Mouse (Mus musculus) cerebellum, postnatal 4 days (tissue): Measurements from ENCODE around the gene Clec3a.

Experiments used
- DNase-seq, 2 experiments: peaks; one replicate each; pipeline ENCODE4 v3.0.0; 2022; ENCODE audit warnings: low spot score in 2 of 2, mixed read lengths in 1 of 2

The Clec3a gene

GRCm38 (mm10) chr8:114417786-114418185, at the start of gene Clec3a:
Clec3a (plus strand) TSS chr8:114418086.
- no peak for DNase-seq

DNA sequence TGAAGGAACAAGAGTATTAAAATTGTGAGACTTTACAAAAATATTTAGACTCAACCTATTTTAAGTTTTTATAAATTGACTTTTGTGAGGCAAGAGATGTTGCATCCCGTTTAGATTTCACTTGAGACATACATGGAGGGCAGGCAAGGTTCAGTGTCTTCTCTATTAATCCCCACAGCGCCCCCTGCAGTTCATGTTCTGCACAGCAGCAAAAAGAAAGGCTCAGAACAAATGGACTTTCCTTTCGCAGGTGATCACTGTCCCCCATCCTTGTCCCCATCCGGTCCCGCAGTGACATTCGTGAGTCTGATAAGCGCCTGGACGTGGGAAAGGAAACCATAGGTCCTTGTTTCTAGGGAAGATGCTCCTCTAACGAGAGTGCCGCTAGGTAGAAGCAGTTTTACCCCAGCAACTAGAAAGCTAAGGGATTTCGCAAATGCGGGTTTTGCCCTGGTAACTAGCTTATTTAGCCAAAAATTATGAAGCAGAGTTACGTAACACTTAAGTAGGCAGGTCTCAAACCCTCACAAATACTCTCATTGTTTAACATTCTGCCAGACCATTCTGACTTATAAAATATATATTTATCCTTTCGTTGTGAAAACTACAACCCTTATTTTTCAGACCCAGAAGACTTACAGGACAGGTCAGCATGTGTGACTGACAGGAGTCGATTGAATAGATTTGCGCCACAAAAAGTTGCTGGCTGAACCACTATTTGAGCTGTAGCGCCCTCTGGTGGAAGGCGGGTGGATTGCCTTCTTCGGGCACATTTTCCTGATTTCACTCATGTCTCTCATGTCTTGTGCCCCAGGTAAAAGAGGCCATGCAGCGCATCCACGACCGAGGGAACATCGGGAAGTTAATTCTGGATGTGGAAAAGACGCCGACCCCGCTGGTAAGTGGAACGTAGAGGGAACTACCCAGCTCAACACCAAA, 48.6 kb upstream of the Clec3a start:
- DNase-seq = peak; percentile 77 to 86

DNA sequence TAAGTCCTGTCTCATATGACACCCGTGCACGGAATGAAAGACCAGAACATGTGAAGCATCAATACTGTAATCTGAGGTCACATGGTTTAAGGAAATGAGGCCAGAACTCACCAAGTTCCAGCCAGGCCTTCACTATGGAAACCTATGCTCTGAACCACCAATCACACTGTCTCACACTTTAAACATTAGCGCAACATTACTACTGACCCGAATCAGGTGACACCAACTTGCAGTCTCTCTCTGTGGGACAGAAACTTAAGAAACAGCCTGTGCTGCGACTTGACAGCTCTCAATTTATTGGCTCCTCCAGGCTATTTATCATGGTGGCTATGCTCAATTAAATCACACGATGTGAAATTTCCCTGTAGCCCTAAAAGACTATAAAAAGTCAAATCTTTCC, 43.5 kb upstream of the Clec3a start:
- DNase-seq = no peak

GRCm38 (mm10) chr8:114384189-114384588, 33.7 kb upstream of the Clec3a start:
- DNase-seq = no peak

- DNase-seq = no peak
These were observed 30.4 kb upstream of the Clec3a start for GRCm38 (mm10) chr8:114387494-114387893.

- no peak for DNase-seq
These were observed 27.2 kb upstream of the Clec3a start for GRCm38 (mm10) chr8:114390465-114391254.

DNA sequence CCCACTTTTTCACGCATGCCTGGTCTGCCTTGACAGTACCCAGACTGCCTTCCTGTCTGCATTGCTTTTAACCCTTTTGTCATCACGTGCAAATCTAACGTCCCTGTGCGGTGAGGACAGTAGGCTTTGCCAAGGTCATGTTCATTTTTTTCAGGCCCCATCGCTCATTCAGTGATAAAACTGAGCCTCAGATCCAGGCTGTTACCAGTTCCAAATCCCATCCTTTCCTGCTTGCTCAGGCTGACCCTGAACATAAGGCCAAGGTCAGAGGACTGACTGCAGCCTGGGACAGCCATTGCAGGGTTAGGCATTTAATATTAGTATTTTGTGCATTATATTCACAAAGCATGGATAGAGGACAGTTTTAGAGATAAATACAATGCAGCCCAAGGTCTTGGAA, 19.6 kb upstream of the Clec3a start:
- DNase-seq = no peak

DNA sequence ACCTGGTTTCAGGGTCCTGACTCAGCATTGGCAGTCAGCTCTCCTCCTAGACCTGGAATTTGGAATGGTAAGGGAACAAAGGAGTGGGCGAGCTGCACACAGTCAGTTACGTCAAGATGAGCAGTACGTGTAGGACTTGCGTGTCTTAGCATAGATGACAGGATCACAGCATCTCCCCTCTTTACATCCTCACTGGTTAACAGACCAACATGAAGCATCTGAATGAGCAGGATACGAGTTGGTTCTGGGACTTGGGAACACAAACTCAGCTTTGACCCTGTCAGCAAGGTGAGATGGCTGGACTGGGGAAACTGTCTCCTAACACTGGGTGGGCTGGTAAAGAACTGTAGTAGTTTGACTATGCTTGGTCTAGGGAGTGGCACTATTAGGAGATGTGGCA, 18.6 kb upstream of the Clec3a start:
- DNase-seq = no peak

DNA sequence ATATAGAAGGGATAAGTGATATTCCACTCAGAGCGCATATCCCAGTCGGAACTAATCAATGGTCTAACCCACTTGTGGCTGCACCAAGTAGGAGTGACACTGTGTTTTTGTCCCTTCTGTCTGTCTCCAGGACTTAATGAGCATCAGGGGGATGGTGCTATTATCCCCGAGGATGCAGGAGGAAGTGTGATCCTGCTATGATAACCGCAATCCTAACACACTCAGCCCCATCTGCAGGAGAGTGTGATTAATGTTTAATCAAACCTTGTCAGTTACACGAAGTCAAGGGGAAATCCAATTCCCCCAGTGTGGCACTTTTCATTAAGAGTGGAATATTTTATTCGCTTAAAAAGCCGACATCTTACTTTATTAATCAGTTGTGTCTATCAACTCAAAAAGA, 16.2 kb upstream of the Clec3a start:
- DNase-seq = no peak

DNA sequence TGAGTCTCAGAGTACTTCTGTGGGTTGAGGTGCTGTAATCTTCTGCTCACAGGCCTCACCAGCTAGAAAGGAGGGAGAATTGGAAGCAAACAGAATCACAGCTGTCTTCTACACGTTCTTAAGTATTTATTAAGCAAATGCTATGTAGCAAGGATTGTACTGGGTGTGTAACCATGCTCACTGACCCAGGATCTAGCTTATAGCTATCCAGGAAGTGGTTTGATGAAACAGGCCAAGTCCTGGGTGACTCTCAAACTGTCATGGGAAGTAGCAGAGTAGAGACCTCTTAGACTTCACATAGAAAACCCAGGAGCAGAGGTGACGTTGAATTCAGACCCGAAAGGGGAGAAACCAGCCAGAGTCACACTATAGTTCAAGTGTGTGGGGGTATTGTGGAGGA, 6.5 kb upstream of the Clec3a start:
- DNase-seq = no peak

GRCm38 (mm10) chr8:114418486-114418885, 600 bp downstream of the Clec3a start:
- DNase-seq = no peak

DNA sequence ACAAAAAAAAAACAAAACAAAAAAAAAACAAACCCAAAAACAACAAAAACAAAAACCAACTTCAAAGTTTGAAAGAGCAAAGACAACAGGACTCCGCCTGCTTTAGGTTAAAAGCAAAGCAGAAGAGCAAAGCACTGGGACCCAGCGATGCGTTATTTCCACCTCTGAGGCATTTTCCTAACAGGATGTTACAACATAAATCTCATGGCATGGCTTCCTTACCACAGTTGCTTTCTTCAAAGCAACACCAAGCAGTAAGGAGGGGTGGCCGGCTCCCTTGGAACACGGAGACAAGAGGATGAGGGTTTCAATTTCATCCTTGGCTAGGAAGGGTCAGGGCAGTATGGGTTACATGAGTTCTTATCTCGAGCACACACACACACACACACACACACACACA, 1.0 kb downstream of the Clec3a start:
- DNase-seq = no peak

GRCm38 (mm10) chr8:114421544-114421943, 3.7 kb downstream of the Clec3a start:
- no peak for DNase-seq

GRCm38 (mm10) chr8:114438236-114438635, 20.4 kb downstream of the Clec3a start:
- DNase-seq = peak; percentile 60 to 70

DNA sequence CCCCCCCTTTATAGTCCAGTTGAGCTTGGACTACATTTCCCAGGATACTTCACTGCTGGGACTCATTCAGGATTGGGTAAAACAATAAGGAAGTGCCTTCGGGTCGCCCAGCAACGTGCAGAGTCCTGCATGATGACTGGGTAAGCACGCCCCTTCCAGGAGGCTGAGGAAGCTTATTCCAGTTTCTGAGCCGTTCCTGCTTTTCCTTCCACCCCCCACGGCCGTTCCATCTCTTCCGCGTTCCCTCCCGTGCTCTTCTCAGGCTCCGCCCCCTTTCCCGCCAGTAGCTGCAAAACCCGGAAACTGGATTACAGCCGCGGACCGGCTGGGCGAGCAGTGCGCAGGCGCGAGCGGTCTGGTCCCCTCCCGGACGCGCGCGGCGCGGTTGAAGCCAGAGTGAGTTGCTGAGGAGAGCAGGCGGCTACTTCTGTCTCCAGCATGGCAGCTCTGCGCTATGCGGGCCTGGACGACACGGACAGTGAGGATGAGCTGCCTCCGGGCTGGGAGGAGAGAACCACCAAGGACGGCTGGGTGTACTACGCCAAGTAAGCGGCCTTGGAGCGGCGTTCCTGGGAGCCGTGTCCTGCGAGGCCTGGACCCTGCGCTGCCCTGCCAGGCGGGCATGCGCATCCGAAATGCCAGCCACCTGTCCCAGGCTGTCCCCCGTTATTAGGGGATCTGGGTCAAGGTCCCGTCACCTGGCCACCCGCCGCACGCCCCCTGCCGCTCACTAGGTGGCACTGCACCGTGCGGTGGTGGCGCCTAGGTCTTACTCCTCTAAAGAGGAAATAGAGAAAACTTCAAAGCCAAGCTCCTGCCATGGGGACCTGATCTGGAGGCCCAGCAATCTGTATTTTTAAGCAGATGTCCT, 21.7 kb downstream of the Clec3a start, which contains the start of gene Wwox:
Gene Wwox (plus strand): TSS at position 322 of the 871 bp plus-strand sequence.
- DNase-seq = peak; percentile 100

DNA sequence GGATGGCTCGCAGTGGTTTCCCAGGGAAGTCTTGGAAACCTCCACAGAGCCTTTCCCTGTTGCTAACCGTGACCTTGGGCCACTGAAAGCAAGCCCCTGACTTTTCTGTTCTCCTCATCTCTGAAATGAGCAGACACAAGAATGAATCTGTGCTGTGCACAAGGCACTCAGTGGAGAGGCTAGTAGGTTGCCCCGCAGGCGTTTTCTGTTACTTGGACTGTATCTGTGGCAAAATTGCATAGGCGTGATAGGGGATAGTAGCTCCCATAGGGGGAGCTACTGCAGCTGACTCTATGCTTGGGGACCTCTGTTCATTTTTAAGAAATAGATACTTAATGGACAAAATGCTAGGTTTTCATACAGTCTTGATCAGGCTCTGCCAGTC, 22.3 kb downstream of the Clec3a start:
- DNase-seq = no peak

DNA sequence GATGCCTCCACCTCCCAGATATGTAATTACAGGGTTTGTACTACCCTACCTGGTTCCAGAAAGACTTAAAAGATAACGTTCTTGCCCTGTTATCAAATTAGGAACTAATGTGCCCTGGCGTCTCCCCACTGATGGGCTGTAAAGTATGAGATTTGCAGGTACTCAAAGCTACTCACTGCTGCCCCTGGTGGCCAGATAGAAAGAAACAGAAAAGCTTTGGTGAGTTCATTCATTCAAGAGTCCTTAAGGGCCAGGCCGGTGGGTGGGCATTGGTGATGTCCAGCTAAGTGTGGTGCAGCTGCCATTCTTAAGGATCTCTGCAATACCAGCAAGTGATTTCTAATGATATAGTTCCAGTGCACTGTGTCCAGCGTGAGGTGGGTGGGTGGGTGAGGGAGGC, 23.7 kb downstream of the Clec3a start:
- peak in 1 of 2 experiments; percentile 27 for DNase-seq

- no peak for DNase-seq
These were observed 29.0 kb downstream of the Clec3a start for GRCm38 (mm10) chr8:114446884-114447283.

GRCm38 (mm10) chr8:114452278-114452677, 34.4 kb downstream of the Clec3a start:
- DNase-seq = no peak

DNA sequence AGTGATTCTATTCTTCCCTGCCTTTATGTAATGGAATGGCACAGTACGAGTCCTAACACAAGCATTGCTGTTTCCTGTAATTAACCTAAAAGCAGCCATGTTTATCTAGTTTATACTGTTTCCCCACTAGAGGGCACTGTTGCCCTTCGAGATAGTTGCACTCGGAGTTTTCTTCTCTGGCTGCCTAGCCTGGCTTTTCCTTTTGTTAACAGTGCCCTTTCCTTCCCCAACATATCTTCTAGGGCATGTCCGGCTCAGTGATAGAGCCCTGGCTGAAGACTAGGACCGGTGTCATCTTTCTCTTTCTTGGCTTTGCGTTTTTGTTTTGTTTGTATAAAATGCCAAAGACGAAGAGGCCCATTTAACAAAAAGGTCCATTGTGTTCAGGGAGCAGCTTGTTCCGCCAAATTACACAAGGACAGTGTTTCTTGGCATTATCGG, 34.9 kb downstream of the Clec3a start:
- peak; percentile 34 to 68 for DNase-seq

GRCm38 (mm10) chr8:114455302-114455701, 37.4 kb downstream of the Clec3a start:
- DNase-seq = no peak

GRCm38 (mm10) chr8:114455953-114456352, 38.1 kb downstream of the Clec3a start:
- no peak for DNase-seq
